Mouse (Mus musculus) gastrocnemius, adult 18-20 months (tissue): ENCODE measurements around the gene Smyd3. TPM values are rescaled to one million over a fixed set of nuclear protein-coding genes. Genes with fewer than 3 reads are reported as not detected.
"Not testable (repeated sequence)": the region's sequence is repeated elsewhere in the genome, so short reads cannot be mapped to it uniquely, and the experiment has no call there.

Experiments used
- DNase-seq: peaks from one replicate; pipeline ENCODE4 v3.0.0; 2021; ENCODE audit warnings: low spot score
- total RNA-seq, 2 experiments: library from RNA; stranded (reverse); gene quantifications; 2 replicates each; pipeline ENCODE4 v1.2.3; 2021

The Smyd3 gene
- total RNA-seq, 2 experiments from 2014 or later: 5.1 to 5.2 TPM

GRCm38 (mm10) chr1:179295626-179296025, 222.2 kb downstream of the Smyd3 start:
- DNase-seq: no peak

- DNase-seq: no peak
Measured at GRCm38 (mm10) chr1:179293772-179294353, 224.0 kb downstream of the Smyd3 start.

- not testable (repeated sequence) for DNase-seq
Measured at GRCm38 (mm10) chr1:179290181-179290580, 227.7 kb downstream of the Smyd3 start.

GRCm38 (mm10) chr1:179289744-179290143, 228.1 kb downstream of the Smyd3 start:
- no peak for DNase-seq

GRCm38 (mm10) chr1:179286748-179287147, 231.1 kb downstream of the Smyd3 start:
- no peak for DNase-seq

- no peak for DNase-seq
Measured at GRCm38 (mm10) chr1:179282821-179283220, 235.0 kb downstream of the Smyd3 start.

GRCm38 (mm10) chr1:179281401-179282121, 236.3 kb downstream of the Smyd3 start:
- DNase-seq: peak; percentile 8

- no peak for DNase-seq
Measured at GRCm38 (mm10) chr1:179279116-179279515, 238.7 kb downstream of the Smyd3 start.

- no peak for DNase-seq
Measured at GRCm38 (mm10) chr1:179277346-179277745, 240.5 kb downstream of the Smyd3 start.

GRCm38 (mm10) chr1:179276866-179277265, 241.0 kb downstream of the Smyd3 start:
- DNase-seq: no peak

GRCm38 (mm10) chr1:179272926-179273325, 244.9 kb downstream of the Smyd3 start:
- DNase-seq: no peak

- DNase-seq: no peak
Measured at GRCm38 (mm10) chr1:179272351-179272750, 245.5 kb downstream of the Smyd3 start.

- DNase-seq: no peak
Measured at GRCm38 (mm10) chr1:179266936-179267335, 250.9 kb downstream of the Smyd3 start.

- no peak for DNase-seq
Measured at GRCm38 (mm10) chr1:179261496-179261966, 256.3 kb downstream of the Smyd3 start.

- DNase-seq: no peak
Measured at GRCm38 (mm10) chr1:179255826-179256512, 261.9 kb downstream of the Smyd3 start.

GRCm38 (mm10) chr1:179254531-179254930, 263.3 kb downstream of the Smyd3 start:
- no peak for DNase-seq

GRCm38 (mm10) chr1:179252611-179253010, 265.2 kb downstream of the Smyd3 start:
- no peak for DNase-seq

- no peak for DNase-seq
Measured at GRCm38 (mm10) chr1:179250388-179250787, 267.5 kb downstream of the Smyd3 start.

- DNase-seq: no peak
Measured at GRCm38 (mm10) chr1:179243554-179243953, 274.3 kb downstream of the Smyd3 start.

- DNase-seq: no peak
Measured at GRCm38 (mm10) chr1:179240663-179241279, 277.1 kb downstream of the Smyd3 start.

GRCm38 (mm10) chr1:179238639-179239038, 279.2 kb downstream of the Smyd3 start:
- no peak for DNase-seq

GRCm38 (mm10) chr1:179237989-179238388, 279.9 kb downstream of the Smyd3 start:
- no peak for DNase-seq
